Mouse (Mus musculus) lung, adult 2 months (tissue): ENCODE measurements at regions not wholly inside any gene's neighbourhood (a gene's known extent, or its start where the extent isn't known, plus 50 kb on each side); places are given as distances from the start of the nearest gene placed in this dataset.

Source experiments
- CTCF ChIP-seq: fragments of 200-500 bp; IDR thresholded peaks from 2 replicates; pipeline ENCODE4 v1.5.1; 2011; ENCODE audit warnings: mild to moderate bottlenecking, low read length, control low read depth; ENCODE audit not compliant: insufficient read depth
- POLR2A ChIP-seq: fragments of 200-500 bp; IDR thresholded peaks from 2 replicates; pipeline ENCODE4 v1.6.1; 2011; ENCODE audit warnings: low read depth, mild to moderate bottlenecking, control low read depth, low read length, borderline replicate concordance; ENCODE audit errors: extremely low read depth

DNA sequence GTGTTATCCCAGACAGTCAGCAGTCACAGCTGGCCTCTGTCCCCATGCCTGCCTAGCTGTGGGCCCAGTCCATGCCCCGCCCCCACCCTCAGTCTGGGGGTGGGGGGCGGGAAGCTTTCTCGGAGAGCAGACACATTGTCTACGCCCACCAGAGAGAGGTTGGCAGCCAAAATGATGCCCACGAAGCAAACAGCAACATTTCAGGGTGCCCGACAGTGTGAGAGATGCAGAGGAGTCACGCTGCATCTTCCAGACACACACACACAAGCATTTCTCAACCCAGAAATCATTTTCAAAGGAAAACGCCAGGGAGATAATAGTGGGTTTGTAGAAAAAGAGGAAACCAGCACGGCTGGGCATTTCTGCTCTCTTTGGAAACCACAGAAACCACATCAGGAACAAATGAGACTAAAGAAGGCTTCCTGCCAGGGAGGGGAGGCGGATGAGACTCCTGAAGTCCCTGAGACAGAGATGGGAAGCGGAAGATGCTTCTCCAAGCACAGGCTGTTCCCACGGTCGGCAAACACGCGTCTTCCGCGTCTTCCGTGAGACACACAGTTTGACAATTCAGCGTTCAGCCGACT is 152.1 kb upstream of the Agap1 start:
- no peak for TF ChIP-seq CTCF
- TF ChIP-seq POLR2A, result peak; percentile 31; the same call in 1 of the 2 replicates
